Mouse (Mus musculus) ES-E14 (cell line): ENCODE data around the gene Myo6.

ENCODE experiments used
- CHD2 ChIP-seq: IDR thresholded peaks from 2 replicates; pipeline ENCODE4 v1.6.1; 2014; ENCODE audit warnings: mild to moderate bottlenecking, low read depth, low read length, inconsistent platforms
- HCFC1 ChIP-seq: IDR thresholded peaks from 2 replicates; pipeline ENCODE4 v1.6.1; 2012; ENCODE audit warnings: low read length, inconsistent platforms, borderline replicate concordance; ENCODE audit not compliant: insufficient read depth
- MAFK ChIP-seq: IDR thresholded peaks from 2 replicates; pipeline ENCODE4 v1.6.1; 2014; ENCODE audit warnings: mild to moderate bottlenecking, low read depth, low read length, inconsistent platforms; ENCODE audit not compliant: insufficient read depth
- ZC3H11A ChIP-seq: IDR thresholded peaks from 2 replicates; pipeline ENCODE4 v1.6.1; 2012; ENCODE audit warnings: low read depth, mild to moderate bottlenecking, inconsistent platforms, low read length, borderline replicate concordance
- ZNF384 ChIP-seq: IDR thresholded peaks from 2 replicates; pipeline ENCODE4 v1.6.1; 2012; ENCODE audit warnings: low read depth, low read length, inconsistent platforms

GRCm38 (mm10) chr9:80178670-80179069, 13.8 kb downstream of the Myo6 start:
- TF ChIP-seq ZNF384 (no peak), HCFC1 (no peak), CHD2 (no peak), ZC3H11A (no peak), MAFK (no peak)
